Mouse (Mus musculus): ENCODE data around the gene Zfp101. TPM values are rescaled to one million over a fixed set of nuclear protein-coding genes. Genes with fewer than 3 reads are reported as not detected.

Gene Zfp101
- total and polyA plus RNA-seq, 3 experiments = 0.87 to 97.1 (median 58.9) TPM

GRCm38 (mm10) chr17:33385705-33386104 is 8.7 kb downstream of the Zfp101 start:
- Histone ChIP-seq H3K27me3 (ENCODE audit: insufficient read depth, low read length) (no peaks in the 10 kb centered on the region), H3K36me3 (replicated peaks) (peaks cover 67% of the 10 kb centered on the region), H3K4me1 (ENCODE audit: insufficient read depth, low read depth, low read length) (no peaks in the 10 kb centered on the region), H3K4me3 (ENCODE audit: low read depth, low read length) (no peak overlapping the region), H3K9me3 (replicated peaks) (no peaks in the 10 kb centered on the region)
- ATAC-seq (ENCODE audit: extremely low read depth, insufficient number of reproducible peaks, low FRiP score, poor library complexity, severe bottlenecking) = no peak
- TF ChIP-seq GATA1 (IDR thresholded peaks at IDR 0.05; ENCODE audit: borderline replicate concordance, low read length) (no peak), GATA2 (IDR thresholded peaks at IDR 0.05; ENCODE audit: borderline replicate concordance, low read depth, low read length) (no peak), POLR2AphosphoS5 (IDR thresholded peaks at IDR 0.05; ENCODE audit: insufficient replicate concordance, low read depth, low read length) (no peak), TAL1 (conservative IDR thresholded peaks at IDR 0.05; ENCODE audit: low read depth, low read length) (no peak), CTCF (IDR thresholded peaks at IDR 0.05; ENCODE audit: low read depth, low read length) (no peak)
- no peak for DNase-seq (ENCODE audit: low spot score)

- TF ChIP-seq CTCF (IDR thresholded peaks at IDR 0.05; ENCODE audit: low read depth, low read length) (no peak), GATA1 (IDR thresholded peaks at IDR 0.05; ENCODE audit: borderline replicate concordance, low read length) (no peak), POLR2AphosphoS5 (IDR thresholded peaks at IDR 0.05; ENCODE audit: insufficient replicate concordance, low read depth, low read length) (no peak), TAL1 (conservative IDR thresholded peaks at IDR 0.05; ENCODE audit: low read depth, low read length) (no peak), GATA2 (IDR thresholded peaks at IDR 0.05; ENCODE audit: borderline replicate concordance, low read depth, low read length) (no peak)
- Histone ChIP-seq H3K4me1 (ENCODE audit: insufficient read depth, low read depth, low read length) (no peaks in the 10 kb centered on the region), H3K27me3 (ENCODE audit: insufficient read depth, low read length) (no peaks in the 10 kb centered on the region), H3K9me3 (replicated peaks) (no peaks in the 10 kb centered on the region), H3K4me3 (ENCODE audit: low read depth, low read length) (no peak overlapping the region), H3K36me3 (replicated peaks) (peaks cover 4% of the 10 kb centered on the region)
- DNase-seq (ENCODE audit: low spot score) (no peak), ATAC-seq (ENCODE audit: extremely low read depth, insufficient number of reproducible peaks, low FRiP score, poor library complexity, severe bottlenecking) (no peak)
Measured at GRCm38 (mm10) chr17:33372795-33373194, 21.6 kb downstream of the Zfp101 start.

- peak; percentile 80 for DNase-seq (ENCODE audit: low spot score)
Measured at GRCm38 (mm10) chr17:33358411-33359384, 35.7 kb downstream of the Zfp101 start, which contains the start of gene Zfp81. Zfp81 (minus strand) TSS chr17:33358878.

GRCm38 (mm10) chr17:33352981-33353380 is 41.5 kb downstream of the Zfp101 start:
- no peaks in the 10 kb centered on the region for H3K27me3 ChIP-seq (ENCODE audit: insufficient read depth, low read length)
- peaks cover 2% of the 10 kb centered on the region for H3K36me3 ChIP-seq (replicated peaks)
- no peak overlapping the region for H3K4me3 ChIP-seq (ENCODE audit: low read depth, low read length)
- peaks cover 11% of the 10 kb centered on the region for H3K4me1 ChIP-seq (ENCODE audit: insufficient read depth, low read depth, low read length)
- peaks cover 7% of the 10 kb centered on the region; the same call in 1 of the 2 replicates for H3K9me3 ChIP-seq (replicated peaks)
- no peak; the same call in 1 of the 2 replicates for ATAC-seq (ENCODE audit: extremely low read depth, insufficient number of reproducible peaks, low FRiP score, poor library complexity, severe bottlenecking)
- no peak for TF ChIP-seq TAL1 (conservative IDR thresholded peaks at IDR 0.05; ENCODE audit: low read depth, low read length)
- no peak for TF ChIP-seq CTCF (IDR thresholded peaks at IDR 0.05; ENCODE audit: low read depth, low read length)
- no peak for TF ChIP-seq GATA2 (IDR thresholded peaks at IDR 0.05; ENCODE audit: borderline replicate concordance, low read depth, low read length)
- TF ChIP-seq POLR2AphosphoS5 (IDR thresholded peaks at IDR 0.05; ENCODE audit: insufficient replicate concordance, low read depth, low read length) = no peak
- TF ChIP-seq GATA1 (IDR thresholded peaks at IDR 0.05; ENCODE audit: borderline replicate concordance, low read length) = no peak
- DNase-seq (ENCODE audit: low spot score) = no peak

More at GRCm38 (mm10) chr17:33358411-33359384, 35.7 kb downstream of the Zfp101 start, which contains the start of gene Zfp81:
- Histone ChIP-seq H3K4me3 (ENCODE audit: low read depth, low read length) (peak within 1 kb of the TSS; percentile 99), H3K36me3 (replicated peaks) (no peaks in the 10 kb centered on the region), H3K9me3 (replicated peaks) (no peaks in the 10 kb centered on the region), H3K4me1 (ENCODE audit: insufficient read depth, low read depth, low read length) (peaks cover 15% of the 10 kb centered on the region), H3K27me3 (ENCODE audit: insufficient read depth, low read length) (no peaks in the 10 kb centered on the region)
- no peak for TF ChIP-seq POLR2AphosphoS5 (IDR thresholded peaks at IDR 0.05; ENCODE audit: insufficient replicate concordance, low read depth, low read length)
- no peak for TF ChIP-seq GATA1 (IDR thresholded peaks at IDR 0.05; ENCODE audit: borderline replicate concordance, low read length)
- no peak for TF ChIP-seq CTCF (IDR thresholded peaks at IDR 0.05; ENCODE audit: low read depth, low read length)
- no peak for TF ChIP-seq GATA2 (IDR thresholded peaks at IDR 0.05; ENCODE audit: borderline replicate concordance, low read depth, low read length)
- TF ChIP-seq TAL1 (conservative IDR thresholded peaks at IDR 0.05; ENCODE audit: low read depth, low read length) = no peak
- ATAC-seq (ENCODE audit: extremely low read depth, insufficient number of reproducible peaks, low FRiP score, poor library complexity, severe bottlenecking) = peak; percentile 98

Other genes starting within 250 kb of the Zfp101 start
- not detected in 2 replicates for gene Olfr55, start 226.2 kb downstream of the Zfp101 start, total RNA-seq (2014; fragmentation: Nextera tagmentation)
- gene Olfr55, start 226.2 kb downstream of the Zfp101 start, total RNA-seq (2017) = 0.17 and 0.44 TPM in 2 replicates
- gene Olfr55, start 226.2 kb downstream of the Zfp101 start, polyA plus RNA-seq (2012) = not detected in 2 replicates
- gene Olfr239, start 203.3 kb downstream of the Zfp101 start, total RNA-seq (2014; fragmentation: Nextera tagmentation) = not detected in 2 replicates
- gene Olfr239, start 203.3 kb downstream of the Zfp101 start, total RNA-seq (2017) = not detected in 2 replicates
- not detected in 2 replicates for gene Olfr239, start 203.3 kb downstream of the Zfp101 start, polyA plus RNA-seq (2012)
- gene Olfr1564, start 173.0 kb downstream of the Zfp101 start, total RNA-seq (2014; fragmentation: Nextera tagmentation) = not detected in 2 replicates
- under 0.01 and 0.06 TPM in 2 replicates for gene Olfr1564, start 173.0 kb downstream of the Zfp101 start, total RNA-seq (2017)
- gene Olfr1564, start 173.0 kb downstream of the Zfp101 start, polyA plus RNA-seq (2012) = not detected in 2 replicates
- 29.0 and 30.5 TPM in 2 replicates for gene Zfp955a, start 139.5 kb downstream of the Zfp101 start, total RNA-seq (2014; fragmentation: Nextera tagmentation)
- gene Zfp955a, start 139.5 kb downstream of the Zfp101 start, total RNA-seq (2017) = 24.6 and 26.8 TPM in 2 replicates
- 0.37 and 0.50 TPM in 2 replicates for gene Zfp955a, start 139.5 kb downstream of the Zfp101 start, polyA plus RNA-seq (2012)
- gene Olfr63, start 130.0 kb downstream of the Zfp101 start, total RNA-seq (2014; fragmentation: Nextera tagmentation) = not detected in 2 replicates
- 0.06 and 0.11 TPM in 2 replicates for gene Olfr63, start 130.0 kb downstream of the Zfp101 start, total RNA-seq (2017)
- not detected in 2 replicates for gene Olfr63, start 130.0 kb downstream of the Zfp101 start, polyA plus RNA-seq (2012)
- gene Zfp955b, start 105.1 kb downstream of the Zfp101 start, total RNA-seq (2014; fragmentation: Nextera tagmentation) = 17.8 and 18.1 TPM in 2 replicates
- 14.3 and 17.8 TPM in 2 replicates for gene Zfp955b, start 105.1 kb downstream of the Zfp101 start, total RNA-seq (2017)
- gene Zfp955b, start 105.1 kb downstream of the Zfp101 start, polyA plus RNA-seq (2012) = 0.44 and 0.62 TPM in 2 replicates
- 27.7 and 30.3 TPM in 2 replicates for gene Zfp81, start 35.8 kb downstream of the Zfp101 start, total RNA-seq (2014; fragmentation: Nextera tagmentation)
- 14.5 TPM in 2 replicates for gene Zfp81, start 35.8 kb downstream of the Zfp101 start, total RNA-seq (2017)
- gene Zfp81, start 35.8 kb downstream of the Zfp101 start, polyA plus RNA-seq (2012) = 0.22 and 0.35 TPM in 2 replicates
- not detected in 2 replicates for gene Actl9, start 38.3 kb upstream of the Zfp101 start, total RNA-seq (2014; fragmentation: Nextera tagmentation)
- gene Actl9, start 38.3 kb upstream of the Zfp101 start, total RNA-seq (2017) = 0.11 TPM in 1 of 2 replicates, not detected in the other
- gene Actl9, start 38.3 kb upstream of the Zfp101 start, polyA plus RNA-seq (2012) = not detected in 2 replicates
- 2.0 and 4.5 TPM in 2 replicates for gene Adamts10, start 129.6 kb upstream of the Zfp101 start, total RNA-seq (2014; fragmentation: Nextera tagmentation)
- gene Adamts10, start 129.6 kb upstream of the Zfp101 start, total RNA-seq (2017) = 3.4 and 4.0 TPM in 2 replicates
- 2.8 and 3.5 TPM in 2 replicates for gene Adamts10, start 129.6 kb upstream of the Zfp101 start, polyA plus RNA-seq (2012)
- 0.44 and 0.90 TPM in 2 replicates for gene Myo1f, start 161.1 kb upstream of the Zfp101 start, total RNA-seq (2014; fragmentation: Nextera tagmentation)
- 2.1 and 2.8 TPM in 2 replicates for gene Myo1f, start 161.1 kb upstream of the Zfp101 start, total RNA-seq (2017)
- gene Myo1f, start 161.1 kb upstream of the Zfp101 start, polyA plus RNA-seq (2012) = 0.17 and 0.19 TPM in 2 replicates
- gene Zfp414, start 234.4 kb upstream of the Zfp101 start, total RNA-seq (2014; fragmentation: Nextera tagmentation) = 34.7 and 66.1 TPM in 2 replicates
- gene Zfp414, start 234.4 kb upstream of the Zfp101 start, total RNA-seq (2017) = 14.7 and 26.3 TPM in 2 replicates
- gene Zfp414, start 234.4 kb upstream of the Zfp101 start, polyA plus RNA-seq (2012) = 111 and 116 TPM in 2 replicates
- 2.0 and 3.3 TPM in 2 replicates for gene Pram1, start 243.4 kb upstream of the Zfp101 start, total RNA-seq (2014; fragmentation: Nextera tagmentation)
- 0.11 TPM in 1 of 2 replicates, not detected in the other for gene Pram1, start 243.4 kb upstream of the Zfp101 start, total RNA-seq (2017)
- gene Pram1, start 243.4 kb upstream of the Zfp101 start, polyA plus RNA-seq (2012) = 0.24 TPM in 1 of 2 replicates, not detected in the other

Data from G1E (cell line).